Mouse (Mus musculus) neural tube, embryonic 12.5 days (tissue): ENCODE results near the gene Cass4. TPM values are rescaled to one million over a fixed set of nuclear protein-coding genes. Genes with fewer than 3 reads are reported as not detected.

Source experiments
- ATAC-seq: fragments of 200-750 bp; cut with Nextera tagmentation; 2 replicates; pipeline ENCODE4 v1.8.0; 2017; ENCODE audit warnings: low read depth, mild to moderate bottlenecking, moderate TSS enrichment, moderate library complexity; ENCODE audit not compliant: low FRiP score
- H3K27ac ChIP-seq: fragments of 300-500 bp; sonication (generic); 2 replicates; pipeline ENCODE4 v1.5.1; 2016
- H3K27me3 ChIP-seq: fragments of 300-500 bp; sonication (generic); replicated peaks from 2 replicates; pipeline ENCODE4 v1.6.1; 2016; ENCODE audit warnings: mild to moderate bottlenecking
- H3K36me3 ChIP-seq: fragments of 300-500 bp; sonication (generic); 2 replicates; pipeline ENCODE4 v1.6.1; 2016; ENCODE audit warnings: mild to moderate bottlenecking
- H3K4me1 ChIP-seq: fragments of 300-500 bp; sonication (generic); 2 replicates; pipeline ENCODE4 v1.6.1; 2016
- H3K4me2 ChIP-seq: fragments of 300-500 bp; sonication (generic); replicated peaks from 2 replicates; pipeline ENCODE4 v1.6.1; 2016; ENCODE audit warnings: mild to moderate bottlenecking
- H3K4me3 ChIP-seq: fragments of 300-500 bp; sonication (generic); 2 replicates; pipeline ENCODE4 v1.5.1; 2016
- H3K9ac ChIP-seq: fragments of 300-500 bp; sonication (generic); 2 replicates; pipeline ENCODE4 v1.6.1; 2016; ENCODE audit warnings: mild to moderate bottlenecking
- H3K9me3 ChIP-seq: fragments of 300-500 bp; sonication (generic); 2 replicates; pipeline ENCODE4 v1.6.1; 2016; ENCODE audit warnings: mild to moderate bottlenecking
- WGBS: fragments of 180-500 bp; shearing (Covaris S2); methylation state at CpG from one replicate; pipeline ENCODE4 v1.1.7; 2016; 5-methylcytosine and 5-hydroxymethylcytosine counted together
- polyA plus RNA-seq: library from polyadenylated mRNA; unstranded; fragments of >200 nt; fragmentation: Nextera tagmentation; extraction: Ambion mirVana; gene quantifications from 2 replicates; pipeline ENCODE4 v1.2.1, GENCODE M21; 2016

Cass4 gene
- polyA plus RNA-seq, 1 experiment from 2014 or later: 0.43 TPM

DNA sequence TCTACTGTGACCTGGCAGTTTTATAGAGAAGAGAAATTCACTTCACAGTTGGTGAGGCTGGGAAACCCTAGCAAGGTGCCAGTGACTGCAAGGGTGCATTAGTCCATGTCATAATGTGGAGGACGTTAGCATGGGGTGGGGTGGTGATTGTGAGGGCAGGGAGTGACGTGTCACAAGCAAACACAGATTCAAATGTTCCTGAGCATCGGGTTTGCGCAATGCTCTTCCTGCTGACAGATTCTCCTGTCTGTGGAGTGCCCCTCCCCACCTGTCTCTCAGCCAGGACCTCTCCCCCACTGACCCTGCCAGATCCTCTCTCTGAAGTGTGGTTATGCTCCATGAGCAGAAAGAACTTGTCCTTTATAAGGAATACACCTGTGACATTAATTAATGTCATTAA is 54.7 kb downstream of the Cass4 start:
- no peak overlapping the region for H3K27ac ChIP-seq
- H3K9ac ChIP-seq: no peak overlapping the region
- no peaks in the 10 kb centered on the region for H3K27me3 ChIP-seq
- no peaks in the 10 kb centered on the region for H3K9me3 ChIP-seq
- ATAC-seq: no peak
- no peaks in the 10 kb centered on the region for H3K4me1 ChIP-seq
- no peak overlapping the region for H3K4me2 ChIP-seq
- peaks cover 84% of the 10 kb centered on the region for H3K36me3 ChIP-seq
- WGBS: 94% methylated on average over 4 of the region's 4 CpGs
- no peak overlapping the region for H3K4me3 ChIP-seq

DNA sequence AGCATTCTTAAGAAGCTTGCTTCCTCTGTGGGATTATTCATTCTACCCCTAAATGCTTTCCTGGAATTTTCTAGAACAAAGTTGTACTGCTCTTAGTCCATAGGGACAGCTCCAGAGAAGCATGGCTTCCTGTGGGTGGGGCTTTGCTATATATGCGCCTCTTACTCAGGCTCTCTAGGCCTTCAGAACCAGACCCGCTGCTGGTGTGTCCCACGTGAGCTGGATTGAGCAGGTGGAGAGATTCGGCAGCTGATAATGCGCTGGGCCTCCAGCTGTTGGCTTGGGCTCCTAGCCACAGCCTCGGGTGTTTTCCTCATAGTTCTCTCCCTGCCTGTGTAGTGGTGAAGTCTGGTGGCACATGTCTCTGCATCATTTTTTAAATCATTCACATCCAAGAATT is 57.0 kb downstream of the Cass4 start:
- ATAC-seq: no peak
- Histone ChIP-seq H3K4me3 (no peak overlapping the region), H3K4me2 (no peak overlapping the region), H3K4me1 (no peaks in the 10 kb centered on the region), H3K36me3 (peaks cover 84% of the 10 kb centered on the region), H3K27me3 (no peaks in the 10 kb centered on the region), H3K9ac (no peak overlapping the region), H3K27ac (no peak overlapping the region), H3K9me3 (no peaks in the 10 kb centered on the region)
- WGBS: 92% methylated on average over 6 of the region's 6 CpGs

DNA sequence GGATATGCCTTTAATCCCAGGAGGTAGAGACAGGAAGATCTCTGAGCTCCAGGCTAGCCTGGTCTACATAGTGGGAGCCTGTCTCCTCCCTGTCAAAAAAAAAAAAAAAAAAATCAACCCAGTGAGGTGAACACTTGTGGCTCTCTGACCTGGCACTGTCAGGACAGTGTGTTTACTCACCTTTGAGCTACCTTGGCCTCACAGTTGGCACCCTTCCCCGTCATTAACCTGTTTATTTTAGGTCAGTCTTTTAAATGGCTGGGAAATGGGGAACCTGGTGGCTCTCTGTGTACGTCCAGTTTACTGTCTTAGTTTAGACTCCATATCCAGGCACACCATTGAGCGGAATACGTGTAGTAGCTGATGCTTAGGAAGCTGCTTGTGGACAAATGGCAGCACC is 58.4 kb downstream of the Cass4 start:
- no peak overlapping the region for H3K9ac ChIP-seq
- H3K4me3 ChIP-seq: no peak overlapping the region
- no peak for ATAC-seq
- H3K9me3 ChIP-seq: no peaks in the 10 kb centered on the region
- H3K27me3 ChIP-seq: no peaks in the 10 kb centered on the region
- 96% methylated on average over 4 of the region's 4 CpGs for WGBS
- H3K36me3 ChIP-seq: peaks cover 73% of the 10 kb centered on the region
- H3K4me2 ChIP-seq: no peak overlapping the region
- no peaks in the 10 kb centered on the region for H3K4me1 ChIP-seq
- H3K27ac ChIP-seq: no peak overlapping the region

DNA sequence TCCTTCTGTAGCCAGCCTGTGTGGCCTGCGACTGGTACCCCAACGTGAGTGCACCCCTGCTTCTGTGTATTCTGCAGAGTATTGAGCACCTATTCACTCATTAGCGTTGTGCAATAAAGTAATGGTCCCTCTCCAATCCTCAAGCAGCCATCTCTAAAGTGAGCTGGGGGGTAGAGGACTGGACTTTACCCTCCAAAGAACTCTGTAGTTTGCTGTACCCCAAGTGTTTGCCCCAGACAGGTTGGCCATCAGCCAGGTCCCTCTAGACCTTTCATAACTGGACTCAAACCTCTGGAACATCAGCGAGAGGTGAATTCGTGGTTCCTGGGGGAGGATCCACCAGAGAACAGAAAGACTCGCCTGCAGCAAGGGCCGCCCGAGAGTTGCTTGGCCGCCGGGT is 58.9 kb downstream of the Cass4 start:
- Histone ChIP-seq H3K27me3 (no peaks in the 10 kb centered on the region), H3K36me3 (peaks cover 72% of the 10 kb centered on the region), H3K9me3 (no peaks in the 10 kb centered on the region), H3K9ac (no peak overlapping the region), H3K4me1 (no peaks in the 10 kb centered on the region), H3K4me2 (no peak overlapping the region), H3K27ac (no peak overlapping the region), H3K4me3 (no peak overlapping the region)
- WGBS: 94% methylated on average over 10 of the region's 10 CpGs
- no peak for ATAC-seq

DNA sequence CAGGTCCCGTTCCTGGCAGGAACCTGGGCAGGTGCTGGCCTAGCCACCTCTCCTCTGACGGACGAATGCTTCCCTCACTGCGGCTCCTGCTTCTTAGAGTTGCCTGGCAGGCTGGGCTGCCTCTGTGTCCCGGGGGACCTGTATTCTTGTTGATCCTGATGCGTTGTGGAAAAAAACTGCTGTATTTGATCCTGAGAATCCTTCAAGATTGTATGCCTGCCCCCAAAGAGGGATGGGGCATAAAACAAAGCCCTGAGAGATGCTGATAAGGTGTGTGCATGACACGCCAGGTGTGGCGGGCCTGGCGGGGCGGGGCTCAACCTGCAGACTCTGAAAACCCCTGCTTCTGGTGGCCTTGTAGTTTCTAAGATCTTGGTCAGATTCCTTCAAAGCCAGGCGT is 64.9 kb downstream of the Cass4 start, which contains the start of gene Gcnt7:
TSS of gene Gcnt7 (minus strand) at position 101 of the 400 bp plus-strand sequence.
- no peaks in the 10 kb centered on the region for H3K9me3 ChIP-seq
- ATAC-seq: no peak
- H3K4me1 ChIP-seq: no peaks in the 10 kb centered on the region
- H3K27me3 ChIP-seq: no peaks in the 10 kb centered on the region
- no peak within 1 kb of the TSS for H3K27ac ChIP-seq
- no peak within 1 kb of the TSS for H3K4me3 ChIP-seq
- peaks cover 34% of the 10 kb centered on the region for H3K36me3 ChIP-seq
- WGBS: 90% methylated on average over 11 of the region's 11 CpGs
- no peak within 1 kb of the TSS for H3K9ac ChIP-seq
- no peak within 1 kb of the TSS for H3K4me2 ChIP-seq

DNA sequence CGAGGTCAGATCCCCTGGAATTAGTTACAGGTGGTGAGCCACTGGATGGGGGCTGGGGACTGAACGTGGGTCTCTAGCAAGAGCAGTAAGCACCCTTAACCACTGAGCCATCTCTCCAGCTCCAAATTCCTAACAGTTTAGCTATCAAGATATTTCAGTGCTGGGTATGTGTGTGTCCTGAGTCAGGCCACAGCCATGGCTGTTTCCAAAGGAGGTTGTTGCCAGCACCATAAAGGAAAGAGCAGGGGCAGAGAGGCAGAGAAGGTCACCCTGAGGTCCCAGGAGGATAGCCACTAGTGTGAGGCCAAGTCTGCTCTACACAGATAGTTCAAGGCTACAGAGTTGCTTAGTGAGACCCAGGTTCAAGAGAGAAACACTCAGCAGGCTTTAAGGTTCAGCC is 67.1 kb downstream of the Cass4 start:
- no peaks in the 10 kb centered on the region for H3K9me3 ChIP-seq
- WGBS: 91% methylated on average over 2 of the region's 2 CpGs
- no peak for ATAC-seq
- no peak overlapping the region for H3K27ac ChIP-seq
- H3K4me1 ChIP-seq: no peaks in the 10 kb centered on the region
- peaks cover 43% of the 10 kb centered on the region for H3K36me3 ChIP-seq
- no peak overlapping the region for H3K4me2 ChIP-seq
- H3K9ac ChIP-seq: no peak overlapping the region
- H3K4me3 ChIP-seq: no peak overlapping the region
- no peaks in the 10 kb centered on the region for H3K27me3 ChIP-seq

DNA sequence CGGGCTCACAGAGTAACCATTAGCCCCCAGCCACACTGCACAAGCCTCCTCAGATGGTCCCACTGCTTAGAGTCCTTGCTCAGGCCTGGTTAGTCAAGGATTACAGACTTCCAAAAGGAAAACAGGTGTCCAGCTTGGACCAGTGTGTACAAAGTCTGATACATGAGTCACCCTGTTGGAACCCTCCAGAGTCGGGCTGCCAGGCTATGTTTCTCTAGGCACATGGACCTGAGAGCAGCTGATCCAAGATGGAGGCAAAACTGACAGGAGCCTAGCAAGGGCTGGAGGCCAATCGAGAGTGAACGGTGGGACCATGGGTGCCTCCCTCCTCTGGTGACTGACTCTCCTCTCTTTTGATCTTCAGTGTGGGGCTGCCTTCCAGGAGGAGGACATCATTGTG is 69.2 kb downstream of the Cass4 start:
- H3K4me3 ChIP-seq: no peak overlapping the region
- no peaks in the 10 kb centered on the region for H3K27me3 ChIP-seq
- no peak for ATAC-seq
- no peak overlapping the region for H3K27ac ChIP-seq
- H3K4me1 ChIP-seq: no peaks in the 10 kb centered on the region
- H3K36me3 ChIP-seq: peaks cover 54% of the 10 kb centered on the region
- H3K9ac ChIP-seq: no peak overlapping the region
- no peaks in the 10 kb centered on the region for H3K9me3 ChIP-seq
- no peak overlapping the region for H3K4me2 ChIP-seq
- WGBS: 92% methylated on average over 4 of the region's 4 CpGs

DNA sequence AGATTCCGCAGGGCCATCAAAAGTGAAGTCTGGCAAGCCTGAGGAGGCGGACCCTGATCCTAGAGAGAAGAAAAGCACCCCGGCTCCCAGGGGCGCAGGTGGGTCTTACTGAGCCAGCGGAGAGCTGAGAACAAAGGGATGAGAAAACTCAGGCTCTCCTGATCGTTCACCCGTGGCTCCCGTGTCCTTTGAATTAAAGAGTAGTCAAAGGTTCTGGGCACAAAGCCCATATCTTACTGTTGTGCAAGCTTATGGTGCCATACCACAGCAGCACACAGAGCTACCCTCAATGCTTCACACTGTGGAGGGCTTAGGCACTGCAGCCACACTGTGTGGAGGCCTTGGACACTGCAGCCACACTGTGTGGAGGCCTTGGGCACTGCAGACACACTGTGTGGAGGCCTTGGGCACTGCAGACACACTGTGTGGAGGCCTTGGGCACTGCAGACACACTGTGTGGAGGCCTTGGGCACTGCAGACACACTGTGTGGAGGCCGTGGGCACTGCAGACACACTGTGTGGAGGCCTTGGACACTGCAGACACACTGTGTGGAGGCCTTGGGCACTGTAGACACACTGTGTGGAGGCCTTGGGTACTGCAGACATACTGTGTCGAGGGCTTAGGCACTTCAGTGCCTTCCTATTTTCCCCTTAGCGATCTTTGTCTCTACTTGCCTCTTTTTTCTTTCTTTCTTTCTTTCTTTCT is 73.0 kb downstream of the Cass4 start:
- H3K9ac ChIP-seq: no peak overlapping the region
- WGBS: 89% methylated on average over 11 of the region's 11 CpGs
- H3K36me3 ChIP-seq: peaks cover 68% of the 10 kb centered on the region
- no peak overlapping the region for H3K4me2 ChIP-seq
- H3K9me3 ChIP-seq: no peaks in the 10 kb centered on the region
- no peak for ATAC-seq
- H3K4me3 ChIP-seq: no peak overlapping the region
- no peaks in the 10 kb centered on the region for H3K4me1 ChIP-seq
- no peak overlapping the region for H3K27ac ChIP-seq
- H3K27me3 ChIP-seq: no peaks in the 10 kb centered on the region

DNA sequence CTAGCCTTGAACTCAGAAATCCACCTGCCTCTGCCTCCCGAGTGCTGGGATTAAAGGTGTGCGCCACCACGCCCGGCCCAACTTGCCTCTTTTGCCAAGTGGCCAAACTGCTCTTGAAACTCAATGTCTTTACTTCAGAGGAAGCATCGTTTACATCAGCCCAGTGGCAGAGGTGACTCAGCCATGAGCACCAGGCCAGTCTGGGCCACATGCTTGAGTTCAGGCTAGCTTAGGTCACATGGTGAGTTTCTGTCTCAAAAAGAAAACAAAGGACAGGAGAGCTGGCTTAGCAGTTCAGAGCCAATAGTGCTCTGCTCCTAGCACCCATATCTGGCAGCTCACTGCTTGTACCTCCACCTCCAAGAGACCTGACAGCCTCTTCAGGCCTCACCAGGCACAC is 73.6 kb downstream of the Cass4 start:
- H3K4me2 ChIP-seq: no peak overlapping the region
- H3K4me3 ChIP-seq: no peak overlapping the region
- no peak for ATAC-seq
- no peak overlapping the region for H3K27ac ChIP-seq
- WGBS: 95% methylated on average over 5 of the region's 5 CpGs
- H3K9me3 ChIP-seq: no peaks in the 10 kb centered on the region
- H3K9ac ChIP-seq: no peak overlapping the region
- H3K27me3 ChIP-seq: no peaks in the 10 kb centered on the region
- peaks cover 66% of the 10 kb centered on the region for H3K36me3 ChIP-seq
- H3K4me1 ChIP-seq: no peaks in the 10 kb centered on the region

DNA sequence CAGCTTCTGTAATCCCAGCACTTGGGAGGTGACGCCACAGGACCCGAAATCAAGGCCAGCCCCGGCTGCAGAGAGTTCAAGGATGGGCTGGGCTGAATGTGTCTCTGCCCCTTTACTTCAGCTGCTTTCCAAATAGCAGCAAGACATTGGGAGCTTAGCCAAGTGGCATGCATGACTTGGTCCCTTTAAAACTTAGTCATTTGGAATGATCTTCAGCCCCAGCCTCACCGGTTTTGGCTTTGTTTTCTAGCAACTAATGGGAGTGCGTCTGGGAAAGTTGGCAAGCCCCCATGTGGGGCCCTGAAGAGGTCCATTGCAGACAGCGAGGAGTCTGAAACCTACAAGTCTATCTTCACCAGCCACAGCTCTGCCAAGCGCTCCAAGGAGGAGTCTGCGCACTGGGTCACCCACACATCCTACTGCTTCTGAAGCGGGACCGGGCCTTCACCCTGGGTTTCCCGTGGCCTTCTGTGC is 74.8 kb downstream of the Cass4 start:
- Histone ChIP-seq H3K9me3 (no peaks in the 10 kb centered on the region), H3K9ac (no peak overlapping the region), H3K4me3 (no peak overlapping the region), H3K27ac (no peak overlapping the region), H3K4me1 (no peaks in the 10 kb centered on the region), H3K27me3 (no peaks in the 10 kb centered on the region), H3K4me2 (no peak overlapping the region), H3K36me3 (peaks cover 60% of the 10 kb centered on the region)
- 80% methylated on average over 11 of the region's 11 CpGs for WGBS
- peak; percentile 66 for ATAC-seq

DNA sequence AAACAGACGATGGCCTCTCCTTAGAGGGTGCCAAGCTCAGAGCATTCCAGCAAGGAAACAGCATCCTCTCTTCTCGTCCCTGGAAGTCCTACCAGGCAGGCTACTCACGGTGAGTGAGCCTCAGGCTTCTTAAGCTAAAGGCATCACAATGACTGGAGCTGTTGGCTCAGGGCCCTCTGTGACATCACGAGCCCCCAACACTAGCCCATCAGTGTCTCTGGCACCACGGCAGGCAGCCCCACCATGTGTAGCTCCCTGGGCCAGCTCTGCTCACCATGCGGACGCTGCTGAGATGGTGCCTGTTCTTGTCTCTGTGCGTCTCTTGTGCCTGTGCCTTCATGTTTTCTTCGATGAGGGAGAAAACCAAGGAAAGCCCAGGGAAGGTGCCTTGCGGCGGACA is 78.7 kb downstream of the Cass4 start, which contains the start of gene Fam209:
TSS of gene Fam209 (plus strand) at position 203 of the 400 bp plus-strand sequence.
- Histone ChIP-seq H3K27ac (no peak within 1 kb of the TSS), H3K9ac (no peak within 1 kb of the TSS), H3K4me1 (no peaks in the 10 kb centered on the region), H3K36me3 (peaks cover 27% of the 10 kb centered on the region), H3K4me2 (no peak within 1 kb of the TSS), H3K27me3 (no peaks in the 10 kb centered on the region), H3K4me3 (no peak within 1 kb of the TSS), H3K9me3 (no peaks in the 10 kb centered on the region)
- no peak for ATAC-seq
- 89% methylated on average over 11 of the region's 11 CpGs for WGBS

DNA sequence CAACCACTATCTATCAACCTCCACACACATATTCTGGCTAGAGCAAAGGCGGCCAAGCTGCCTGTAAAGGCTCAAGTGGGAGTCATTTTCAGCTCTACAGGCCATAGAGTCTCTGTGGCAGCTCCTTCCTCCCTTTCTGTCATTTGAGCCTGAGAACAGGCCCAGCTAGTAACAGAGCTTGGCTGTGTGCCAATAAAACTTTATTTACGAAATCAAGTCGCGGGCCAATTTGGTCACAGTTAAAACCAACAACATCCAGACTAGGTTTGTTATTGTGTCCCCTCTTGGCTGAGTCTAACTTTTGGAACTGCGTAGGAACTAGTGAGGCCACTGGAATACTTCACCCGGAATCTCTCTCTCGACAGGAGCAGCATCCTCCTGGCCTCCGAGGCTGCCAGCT is 80.0 kb downstream of the Cass4 start:
- Histone ChIP-seq H3K27ac (no peak overlapping the region), H3K4me2 (no peak overlapping the region), H3K36me3 (peaks cover 14% of the 10 kb centered on the region), H3K4me1 (no peaks in the 10 kb centered on the region), H3K9me3 (no peaks in the 10 kb centered on the region), H3K9ac (no peak overlapping the region), H3K27me3 (no peaks in the 10 kb centered on the region), H3K4me3 (no peak overlapping the region)
- ATAC-seq: no peak
- WGBS: 79% methylated on average over 8 of the region's 8 CpGs

DNA sequence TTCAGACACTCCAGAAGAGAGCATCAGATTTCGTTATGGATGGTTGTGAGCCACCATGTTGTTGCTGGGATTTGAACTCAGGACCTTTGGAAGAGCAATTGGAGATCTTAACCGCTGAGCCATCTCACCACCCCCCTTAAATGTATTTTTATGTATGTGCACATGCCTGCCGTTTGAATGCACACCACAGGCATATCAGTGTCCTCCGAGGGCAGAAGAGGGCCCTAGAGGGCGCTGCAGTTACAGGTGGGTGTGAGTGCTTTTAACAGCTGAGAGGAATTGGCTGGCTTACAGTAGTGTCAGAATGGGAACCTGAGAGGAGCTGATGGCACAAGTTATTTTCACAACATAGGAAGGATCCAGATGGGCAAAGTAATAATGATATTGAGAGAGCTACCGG is 81.4 kb downstream of the Cass4 start:
- Histone ChIP-seq H3K27me3 (no peaks in the 10 kb centered on the region), H3K4me1 (no peaks in the 10 kb centered on the region), H3K4me2 (no peak overlapping the region), H3K9me3 (no peaks in the 10 kb centered on the region), H3K27ac (no peak overlapping the region), H3K4me3 (no peak overlapping the region), H3K9ac (no peak overlapping the region), H3K36me3 (0 out of 2 replicates have a peak, but pooled peaks cover under 1% of the 10 kb centered on the region)
- no peak for ATAC-seq
- WGBS: 34% methylated on average over 6 of the region's 6 CpGs
